Mouse (Mus musculus): ENCODE results near the gene Plekhh3. TPM values are rescaled to one million over a fixed set of nuclear protein-coding genes. Genes with fewer than 3 reads are reported as not detected.
"Not testable (repeated sequence)": the region's sequence is repeated elsewhere in the genome, so short reads cannot be mapped to it uniquely, and the experiment has no call there.

The Plekhh3 gene
- polyA plus RNA-seq, 1 experiment from 2014 or later: 6.2 TPM

- H3K4me1 ChIP-seq (ENCODE audit: control insufficient read depth, insufficient read depth, low read length): peaks cover 25% of the 10 kb centered on the region
- 10% methylated on average over 21 of the region's 21 CpGs for WGBS (ENCODE audit: insufficient replicate concordance)
- no peak for ATAC-seq (replicated peaks; ENCODE audit: insufficient number of reproducible peaks, low FRiP score, low TSS enrichment)
- H3K27me3 ChIP-seq (ENCODE audit: control insufficient read depth, insufficient read depth, low read length): peaks cover 63% of the 10 kb centered on the region
- H3K27ac ChIP-seq (ENCODE audit: low read depth, low read length): no peak overlapping the region
- H3K4me3 ChIP-seq (ENCODE audit: low read depth, low read length): peak overlapping the region; percentile 39
- H3K9ac ChIP-seq (ENCODE audit: low read depth, low read length): no peak overlapping the region
- peak overlapping the region; percentile 75 for H3K4me2 ChIP-seq
- no peaks in the 10 kb centered on the region for H3K9me3 ChIP-seq (replicated peaks; ENCODE audit: control insufficient read depth, low read length)
- H3K36me3 ChIP-seq (ENCODE audit: control insufficient read depth, insufficient read depth, low read length): peaks cover 3% of the 10 kb centered on the region; the same call in 1 of the 2 replicates
Observed at GRCm38 (mm10) chr11:101164351-101164665, 6.8 kb downstream of the Plekhh3 start.

- ATAC-seq (replicated peaks; ENCODE audit: insufficient number of reproducible peaks, low FRiP score, low TSS enrichment): 0 out of 2 replicates have a peak, but pooled peaks have one; percentile 41
- peaks cover 3% of the 10 kb centered on the region; the same call in 1 of the 2 replicates for H3K36me3 ChIP-seq (ENCODE audit: control insufficient read depth, insufficient read depth, low read length)
- 21% methylated on average over 49 of the region's 49 CpGs for WGBS (ENCODE audit: insufficient replicate concordance)
- peak overlapping the region; percentile 75 for H3K4me2 ChIP-seq
- H3K4me1 ChIP-seq (ENCODE audit: control insufficient read depth, insufficient read depth, low read length): peaks cover 21% of the 10 kb centered on the region
- H3K27ac ChIP-seq (ENCODE audit: low read depth, low read length): no peak overlapping the region
- H3K27me3 ChIP-seq (ENCODE audit: control insufficient read depth, insufficient read depth, low read length): peaks cover 59% of the 10 kb centered on the region
- H3K9ac ChIP-seq (ENCODE audit: low read depth, low read length): no peak overlapping the region
- no peaks in the 10 kb centered on the region for H3K9me3 ChIP-seq (replicated peaks; ENCODE audit: control insufficient read depth, low read length)
- H3K4me3 ChIP-seq (ENCODE audit: low read depth, low read length): peak overlapping the region; percentile 39
Observed at GRCm38 (mm10) chr11:101163476-101164350, 7.4 kb downstream of the Plekhh3 start.

DNA sequence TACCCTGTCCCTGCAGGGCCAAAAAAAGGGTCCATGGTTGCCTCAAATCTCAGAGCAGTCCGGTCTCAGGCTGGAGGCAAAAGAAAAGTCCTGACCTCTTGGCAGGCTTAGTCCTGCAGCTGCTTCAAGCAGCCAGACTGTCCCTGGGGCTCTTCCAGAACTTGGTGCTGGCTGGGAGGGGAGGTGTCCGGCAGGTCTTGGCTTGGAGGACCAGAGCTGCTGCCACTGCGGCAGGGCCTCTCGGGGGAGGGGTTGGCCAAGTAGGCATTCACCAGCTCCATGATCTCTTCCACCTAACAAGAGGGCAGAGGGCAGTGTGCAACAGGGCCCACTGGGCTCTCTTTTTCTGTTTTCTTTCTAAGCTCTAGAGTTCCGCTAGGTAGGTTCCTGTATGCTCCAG, 8.4 kb downstream of the Plekhh3 start:
- Histone ChIP-seq H3K27ac (ENCODE audit: low read depth, low read length) (no peak overlapping the region), H3K9ac (ENCODE audit: low read depth, low read length) (no peak overlapping the region), H3K4me3 (ENCODE audit: low read depth, low read length) (no peak overlapping the region), H3K4me2 (no peak overlapping the region), H3K27me3 (ENCODE audit: control insufficient read depth, insufficient read depth, low read length) (peaks cover 49% of the 10 kb centered on the region), H3K36me3 (ENCODE audit: control insufficient read depth, insufficient read depth, low read length) (peaks cover 3% of the 10 kb centered on the region; the same call in 1 of the 2 replicates), H3K4me1 (ENCODE audit: control insufficient read depth, insufficient read depth, low read length) (peaks cover 16% of the 10 kb centered on the region), H3K9me3 (replicated peaks; ENCODE audit: control insufficient read depth, low read length) (no peaks in the 10 kb centered on the region)
- no peak for ATAC-seq (replicated peaks; ENCODE audit: insufficient number of reproducible peaks, low FRiP score, low TSS enrichment)
- WGBS (ENCODE audit: insufficient replicate concordance): 71% methylated on average over 5 of the region's 5 CpGs

- Histone ChIP-seq H3K4me3 (ENCODE audit: low read depth, low read length) (no peak overlapping the region), H3K27me3 (ENCODE audit: control insufficient read depth, insufficient read depth, low read length) (peaks cover 44% of the 10 kb centered on the region), H3K36me3 (ENCODE audit: control insufficient read depth, insufficient read depth, low read length) (peaks cover 3% of the 10 kb centered on the region; the same call in 1 of the 2 replicates), H3K4me1 (ENCODE audit: control insufficient read depth, insufficient read depth, low read length) (peaks cover 13% of the 10 kb centered on the region; the same call in 1 of the 2 replicates), H3K9ac (ENCODE audit: low read depth, low read length) (no peak overlapping the region), H3K27ac (ENCODE audit: low read depth, low read length) (no peak overlapping the region), H3K9me3 (replicated peaks; ENCODE audit: control insufficient read depth, low read length) (no peaks in the 10 kb centered on the region), H3K4me2 (no peak overlapping the region)
- no peak for ATAC-seq (replicated peaks; ENCODE audit: insufficient number of reproducible peaks, low FRiP score, low TSS enrichment)
- 51% methylated on average over 5 of the region's 5 CpGs for WGBS (ENCODE audit: insufficient replicate concordance)
Observed at GRCm38 (mm10) chr11:101162301-101162700, 8.8 kb downstream of the Plekhh3 start.

- H3K4me2 ChIP-seq: no peak overlapping the region
Observed at GRCm38 (mm10) chr11:101161551-101161950, 9.6 kb downstream of the Plekhh3 start.

DNA sequence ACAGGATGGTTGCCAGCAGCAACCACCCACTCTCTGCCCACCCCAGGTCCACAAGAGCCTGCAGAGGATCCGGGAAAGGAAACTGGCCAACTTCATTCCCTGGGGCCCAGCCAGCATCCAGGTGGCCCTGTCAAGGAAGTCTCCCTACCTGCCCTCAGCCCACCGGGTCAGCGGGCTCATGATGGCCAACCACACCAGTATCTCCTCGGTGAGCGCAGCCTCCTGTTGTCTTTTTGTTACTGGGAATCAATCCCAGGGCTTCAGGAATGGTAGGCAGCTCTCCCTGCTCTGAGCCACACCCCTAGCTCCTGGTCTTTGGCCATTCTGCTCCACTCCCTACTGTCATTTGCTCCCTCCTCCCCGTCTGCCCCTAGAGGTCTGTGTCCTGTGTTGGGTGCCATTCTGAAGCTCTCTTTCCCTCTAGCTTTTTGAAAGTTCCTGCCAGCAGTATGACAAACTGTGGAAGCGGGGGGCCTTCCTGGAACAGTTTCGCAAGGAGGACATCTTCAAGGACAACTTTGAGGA, 10.1 kb downstream of the Plekhh3 start:
- H3K36me3 ChIP-seq (ENCODE audit: control insufficient read depth, insufficient read depth, low read length); H3K9ac ChIP-seq (ENCODE audit: low read depth, low read length); H3K27ac ChIP-seq (ENCODE audit: low read depth, low read length); ATAC-seq (replicated peaks; ENCODE audit: insufficient number of reproducible peaks, low FRiP score, low TSS enrichment); H3K9me3 ChIP-seq (replicated peaks; ENCODE audit: control insufficient read depth, low read length); H3K4me3 ChIP-seq (ENCODE audit: low read depth, low read length); H3K4me2 ChIP-seq: not testable (repeated sequence)
- 79% methylated on average over 5 of the region's 8 CpGs for whole genome bisulfite sequencing (ENCODE audit: insufficient replicate concordance)
- peaks cover 32% of the 10 kb centered on the region for H3K27me3 ChIP-seq (ENCODE audit: control insufficient read depth, insufficient read depth, low read length)
- H3K4me1 ChIP-seq (ENCODE audit: control insufficient read depth, insufficient read depth, low read length): peaks cover 13% of the 10 kb centered on the region; the same call in 1 of the 2 replicates

More at GRCm38 (mm10) chr11:101161551-101161950, 9.6 kb downstream of the Plekhh3 start:
- Histone ChIP-seq H3K4me1 (ENCODE audit: control insufficient read depth, insufficient read depth, low read length) (peaks cover 13% of the 10 kb centered on the region; the same call in 1 of the 2 replicates), H3K27me3 (ENCODE audit: control insufficient read depth, insufficient read depth, low read length) (peaks cover 37% of the 10 kb centered on the region), H3K36me3 (ENCODE audit: control insufficient read depth, insufficient read depth, low read length) (no peaks in the 10 kb centered on the region), H3K27ac (ENCODE audit: low read depth, low read length) (no peak overlapping the region), H3K4me3 (ENCODE audit: low read depth, low read length) (no peak overlapping the region), H3K9me3 (replicated peaks; ENCODE audit: control insufficient read depth, low read length) (no peaks in the 10 kb centered on the region), H3K9ac (ENCODE audit: low read depth, low read length) (no peak overlapping the region)
- whole genome bisulfite sequencing (ENCODE audit: insufficient replicate concordance): 84% methylated on average over 15 of the region's 15 CpGs
- ATAC-seq (replicated peaks; ENCODE audit: insufficient number of reproducible peaks, low FRiP score, low TSS enrichment): no peak

- H3K27ac ChIP-seq (ENCODE audit: low read depth, low read length); H3K4me3 ChIP-seq (ENCODE audit: low read depth, low read length); H3K9ac ChIP-seq (ENCODE audit: low read depth, low read length); H3K4me2 ChIP-seq; ATAC-seq (replicated peaks; ENCODE audit: insufficient number of reproducible peaks, low FRiP score, low TSS enrichment); H3K36me3 ChIP-seq (ENCODE audit: control insufficient read depth, insufficient read depth, low read length); H3K9me3 ChIP-seq (replicated peaks; ENCODE audit: control insufficient read depth, low read length): not testable (repeated sequence)
- peaks cover 23% of the 10 kb centered on the region for H3K27me3 ChIP-seq (ENCODE audit: control insufficient read depth, insufficient read depth, low read length)
- peaks cover 14% of the 10 kb centered on the region; the same call in 1 of the 2 replicates for H3K4me1 ChIP-seq (ENCODE audit: control insufficient read depth, insufficient read depth, low read length)
- 65% methylated on average over 9 of the region's 10 CpGs for WGBS (ENCODE audit: insufficient replicate concordance)
Observed at GRCm38 (mm10) chr11:101160151-101160550, 11.0 kb downstream of the Plekhh3 start.

DNA sequence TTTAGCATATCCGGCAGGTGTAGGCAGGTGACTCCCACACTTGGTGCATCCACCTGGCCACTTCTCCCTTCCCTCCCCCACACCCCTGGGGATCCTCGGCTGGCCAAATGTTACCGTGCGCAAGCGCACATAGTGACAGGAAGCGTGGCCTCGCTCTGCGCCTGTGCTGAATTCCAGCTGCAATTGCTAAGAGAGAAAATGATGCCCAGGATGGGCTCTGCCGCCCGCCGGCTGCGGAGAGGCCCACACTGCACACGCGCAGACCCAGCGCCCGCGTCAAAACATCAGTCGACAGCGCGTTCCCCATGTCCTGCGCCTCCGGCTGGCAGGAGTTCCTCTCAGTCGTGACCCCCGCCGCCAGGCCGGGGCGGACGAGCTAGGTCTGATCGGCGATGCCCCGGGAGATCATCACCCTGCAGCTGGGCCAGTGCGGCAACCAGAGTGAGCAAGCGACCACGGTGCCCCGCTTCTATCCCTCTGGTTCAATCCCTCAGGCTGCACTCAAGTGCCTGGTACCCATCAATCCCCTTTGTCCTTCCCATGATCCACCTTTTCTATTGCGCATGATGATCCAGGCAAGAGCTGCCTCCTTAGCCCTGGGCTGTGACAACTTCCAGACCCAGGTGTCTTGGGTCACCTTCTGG, 15.3 kb downstream of the Plekhh3 start, which contains the start of gene Tubg2:
TSS of gene Tubg2 (plus strand) at position 180 of the 644 bp plus-strand sequence.
- H3K4me3 ChIP-seq (ENCODE audit: low read depth, low read length): peak within 1 kb of the TSS; percentile 33
- H3K4me2 ChIP-seq: peak within 1 kb of the TSS; percentile 70
- H3K36me3 ChIP-seq (ENCODE audit: control insufficient read depth, insufficient read depth, low read length): no peaks in the 10 kb centered on the region
- H3K27ac ChIP-seq (ENCODE audit: low read depth, low read length): no peak within 1 kb of the TSS
- no peaks in the 10 kb centered on the region for H3K9me3 ChIP-seq (replicated peaks; ENCODE audit: control insufficient read depth, low read length)
- peak within 1 kb of the TSS; percentile 69 for H3K9ac ChIP-seq (ENCODE audit: low read depth, low read length)
- 0 out of 2 replicates have a peak, but pooled peaks cover 2% of the 10 kb centered on the region for H3K4me1 ChIP-seq (ENCODE audit: control insufficient read depth, insufficient read depth, low read length)
- WGBS (ENCODE audit: insufficient replicate concordance): 2% methylated on average over 36 of the region's 36 CpGs
- ATAC-seq (replicated peaks; ENCODE audit: insufficient number of reproducible peaks, low FRiP score, low TSS enrichment): no peak; the same call in 1 of the 2 replicates
- H3K27me3 ChIP-seq (ENCODE audit: control insufficient read depth, insufficient read depth, low read length): no peaks in the 10 kb centered on the region; the same call in 1 of the 2 replicates

Measured in heart, embryonic 11.5 days (tissue).